Mouse (Mus musculus) Patski (cell line): ENCODE data around the gene Cryzl1. TPM values are rescaled to one million over a fixed set of nuclear protein-coding genes. Genes with fewer than 3 reads are reported as not detected.

Experiments
- ATAC-seq: fragments of 100-300 bp; one replicate; pipeline ENCODE4 v1.8.0; 2021
- CTCF ChIA-PET: fragments of 350-600 bp; sonication (Branson Sonifier 250); formaldehyde crosslinking; loops from one replicate; lab custom pipeline; 2022; ENCODE audit warnings: inconsistent platforms; lab: Charles Lee
- POLR2A ChIA-PET: fragments of 350-600 bp; sonication (Branson Sonifier 250); formaldehyde crosslinking; loops from one replicate; lab custom pipeline; 2022; ENCODE audit warnings: antibody characterized with exemption, inconsistent platforms; lab: Charles Lee
- DNase-seq: peaks from one replicate; pipeline ENCODE4 v3.0.0-alpha.2; 2011; ENCODE audit warnings: low read depth, low spot score
- H3K27me3 ChIP-seq: fragments of 371-371 bp; one replicate; pipeline ENCODE4 v1.5.1; 2021
- CTCF ChIP-seq: fragments of 100-300 bp; IDR thresholded peaks from one replicate; pipeline ENCODE4 v1.5.1; 2021
- in situ Hi-C: fragments of 300-500 bp; cut with MboI; formaldehyde crosslinking; loops from 3 replicates; pipeline ENCODE4 v1.11.1; 2018; ENCODE audit warnings: low pct_unique_long_range_greater_than_20kb, mixed read lengths
- polyA plus RNA-seq: library from polyadenylated mRNA; unstranded; gene quantifications from one replicate; pipeline ENCODE4 v1.2.3, GENCODE M21; 2021

The Cryzl1 gene
- polyA plus RNA-seq, 1 experiment from 2014 or later = 82.3 TPM

DNA sequence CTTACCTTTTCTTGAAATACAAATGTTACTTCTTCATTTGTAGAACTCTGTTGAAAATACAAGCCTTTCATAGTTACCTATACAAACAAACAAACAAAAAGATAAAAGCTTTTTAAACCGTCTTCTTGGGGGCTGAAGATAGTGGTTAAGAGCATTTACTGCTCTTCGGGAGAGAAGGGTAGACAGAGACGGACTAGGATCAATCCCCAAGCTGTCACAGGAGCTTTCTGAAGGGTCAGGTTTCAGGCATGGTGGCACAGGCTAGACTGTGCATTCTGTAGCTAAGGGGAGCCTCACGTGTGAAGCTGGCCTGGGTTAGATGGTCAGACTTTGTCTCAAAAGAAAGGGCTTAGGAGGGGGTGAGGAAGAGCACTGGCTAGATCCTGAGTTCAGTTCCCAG lies 11.4 kb downstream of the Cryzl1 start:
- H3K27me3 ChIP-seq = no peaks in the 10 kb centered on the region
- no peak for TF ChIP-seq CTCF
- ChIA-PET POLR2A (no interaction called here), CTCF (no interaction called here)
- in situ Hi-C loops = loop anchor here (10.0 kb wide), 1 partner anchor 577 kb away; the partner anchor contains the start of gene Kcne2
- ATAC-seq (no peak), DNase-seq (no peak)

DNA sequence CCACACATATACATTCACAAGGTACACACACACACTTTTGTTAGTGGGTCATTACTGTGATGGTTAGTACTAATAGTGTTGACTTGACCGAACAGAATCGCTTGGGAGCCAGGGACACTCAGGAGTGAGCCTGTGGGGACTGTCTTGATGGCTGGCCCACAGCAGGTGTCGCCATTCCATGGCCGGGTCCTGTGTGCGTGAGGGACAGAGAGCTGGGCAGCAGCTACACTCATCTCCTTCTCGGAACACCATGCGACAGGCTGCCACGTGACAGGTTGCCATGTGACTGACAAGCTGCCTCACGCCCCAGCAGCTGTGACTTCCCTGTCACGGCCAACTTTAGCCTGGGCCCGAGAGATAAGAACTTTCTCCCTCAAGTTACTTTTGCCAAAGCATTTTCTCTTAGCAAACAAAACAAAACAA lies 11.8 kb downstream of the Cryzl1 start:
- no peak for TF ChIP-seq CTCF
- ChIA-PET POLR2A (no interaction called here), CTCF (no interaction called here)
- DNase-seq (no peak), ATAC-seq (no peak)
- in situ Hi-C loops = loop anchor here (10.0 kb wide), 1 partner anchor 578 kb away; the partner anchor contains the start of gene Kcne2
- H3K27me3 ChIP-seq = no peaks in the 10 kb centered on the region

DNA sequence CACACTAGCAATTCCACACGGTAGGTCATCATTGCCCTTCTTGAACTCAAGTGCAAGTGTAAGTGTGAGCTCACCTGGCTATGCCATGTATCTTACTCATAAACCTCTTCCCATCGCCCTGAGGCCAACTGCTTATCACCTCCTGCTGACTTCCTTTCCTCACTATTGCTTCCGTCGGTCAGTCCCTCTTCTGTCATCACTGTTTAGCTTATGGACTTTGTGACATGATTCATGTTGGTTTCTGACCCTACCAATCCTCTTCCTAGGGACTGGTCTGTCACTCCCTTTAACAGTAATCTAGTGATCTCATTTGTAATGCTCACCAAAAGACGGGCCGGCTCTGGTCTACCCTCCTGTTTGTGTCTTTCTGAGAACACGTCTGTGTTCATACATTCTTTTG lies 18.5 kb downstream of the Cryzl1 start:
- TF ChIP-seq CTCF = no peak
- in situ Hi-C loops = loop anchor here (10.0 kb wide), 1 partner anchor 585 kb away; the partner anchor contains the start of gene Kcne2
- ChIA-PET POLR2A (no interaction called here), CTCF (interaction anchor here (0.8 kb wide), 1 partner anchor 208 kb away, joined by 4 read pairs; no protein-coding TSS in a partner anchor)
- no peak for DNase-seq
- ATAC-seq = no peak
- H3K27me3 ChIP-seq = no peaks in the 10 kb centered on the region

DNA sequence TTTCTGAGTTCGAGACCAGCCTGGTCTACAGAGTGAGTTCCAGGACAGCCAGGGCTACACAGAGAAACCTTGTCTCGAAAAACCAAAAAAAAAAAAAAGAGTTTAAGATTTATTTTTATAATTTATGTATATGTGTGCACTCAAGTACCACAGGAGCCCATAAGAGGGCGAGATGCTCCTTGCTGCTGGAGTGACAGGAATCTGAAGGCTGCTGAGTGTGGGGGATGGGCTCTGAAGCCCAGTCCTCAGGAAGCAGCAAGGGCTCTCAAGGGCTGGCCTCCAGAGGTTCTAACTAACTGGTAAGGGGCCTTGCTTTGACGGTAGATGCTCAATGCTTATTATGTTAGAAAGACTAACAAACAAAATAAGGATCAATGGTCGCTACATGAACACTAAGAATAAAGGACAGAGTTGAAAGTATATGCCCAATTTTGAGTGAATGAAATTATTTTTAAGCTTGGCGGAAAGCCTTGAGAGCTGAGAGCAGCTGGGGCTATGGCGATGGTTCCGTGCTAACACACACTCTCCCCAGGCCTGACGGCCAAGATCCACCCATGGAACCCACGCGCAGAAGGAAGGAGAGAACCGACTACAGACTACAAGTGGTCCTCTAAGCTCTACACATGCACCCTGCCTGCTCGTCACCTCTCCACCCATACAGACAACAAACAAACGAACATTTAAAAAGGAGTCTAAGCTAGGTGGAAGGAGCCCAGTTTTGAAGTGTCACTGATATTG lies 24.0 kb downstream of the Cryzl1 start:
- no peak for DNase-seq
- POLR2A ChIA-PET = no interaction called here
- no peaks in the 10 kb centered on the region for H3K27me3 ChIP-seq
- CTCF ChIA-PET = interaction anchor here (2.5 kb wide), 1 partner anchor 10 kb away, joined by 11 read pairs; no protein-coding TSS in a partner anchor
- no peak for ATAC-seq
- no peak for TF ChIP-seq CTCF
- in situ Hi-C loops = loop anchor here (5.0 kb wide), 1 partner anchor 218 kb away; no protein-coding TSS in a partner anchor

DNA sequence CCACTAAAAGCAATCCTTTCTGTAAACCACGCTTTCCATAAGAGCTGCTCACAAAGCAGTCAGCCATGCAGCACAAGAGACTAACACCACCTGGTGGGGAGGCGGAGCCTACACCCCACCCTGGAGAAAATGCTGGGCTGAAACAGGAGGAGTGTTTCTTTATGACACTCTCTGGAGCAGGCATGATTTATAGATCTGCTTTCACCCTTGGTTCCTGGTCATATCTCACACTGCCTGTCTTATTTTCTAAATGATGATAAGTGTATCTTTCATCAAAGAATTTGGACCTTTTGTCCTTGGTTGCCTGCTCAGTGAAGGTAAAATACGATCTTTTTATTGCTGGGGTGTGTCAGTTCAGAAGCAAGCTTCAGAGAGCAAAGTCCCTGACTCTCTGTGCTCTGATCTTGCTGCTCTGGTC lies 26.0 kb downstream of the Cryzl1 start:
- POLR2A ChIA-PET = no interaction called here
- in situ Hi-C loops = loop anchor here (5.0 kb wide), 1 partner anchor 220 kb away; no protein-coding TSS in a partner anchor
- no peak for TF ChIP-seq CTCF
- CTCF ChIA-PET = no interaction called here
- H3K27me3 ChIP-seq = no peaks in the 10 kb centered on the region
- DNase-seq (no peak), ATAC-seq (no peak)

DNA sequence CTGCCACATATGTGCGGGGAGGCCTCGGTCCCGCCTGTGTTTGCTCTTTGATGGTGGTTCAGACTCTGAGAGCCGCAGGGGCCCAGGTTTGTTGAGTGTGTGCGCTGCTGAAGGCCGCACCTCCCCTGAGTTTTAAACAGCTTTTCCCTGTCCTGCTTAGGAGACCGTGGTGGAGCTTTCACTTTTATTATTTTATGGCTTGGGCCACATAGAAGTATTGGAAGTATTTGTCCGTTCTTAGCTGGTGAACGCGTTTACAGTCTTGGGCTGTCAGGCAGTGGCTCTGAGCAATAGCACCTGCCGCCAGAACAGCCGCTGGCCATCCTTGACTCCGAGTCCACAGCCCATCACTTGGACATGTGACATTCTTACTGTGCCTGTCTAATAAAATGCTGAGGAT lies 26.9 kb downstream of the Cryzl1 start:
- no peak for TF ChIP-seq CTCF
- ChIA-PET CTCF (no interaction called here), POLR2A (no interaction called here)
- ATAC-seq = no peak
- in situ Hi-C loops = loop anchor here (5.0 kb wide), 1 partner anchor 220 kb away; no protein-coding TSS in a partner anchor
- DNase-seq = no peak
- H3K27me3 ChIP-seq = no peaks in the 10 kb centered on the region

DNA sequence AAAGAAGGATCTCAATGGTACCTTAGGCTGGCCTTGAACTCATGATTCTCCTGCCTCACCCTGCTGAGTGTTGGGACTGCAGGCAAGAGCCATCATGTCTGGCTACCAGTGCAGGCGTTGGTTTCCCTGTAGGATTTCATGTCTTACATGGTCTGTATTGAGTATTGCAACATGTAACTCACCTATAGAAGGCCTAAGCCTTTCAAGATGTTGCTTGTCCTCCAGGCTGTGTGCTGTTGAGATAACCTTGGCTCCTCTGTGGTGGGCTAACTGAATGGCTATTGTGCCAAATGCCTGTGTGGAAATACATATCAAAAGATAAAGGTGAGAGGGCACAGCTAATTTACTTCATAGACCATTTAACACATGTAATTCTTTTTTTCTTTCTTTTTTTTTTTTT lies 29.8 kb downstream of the Cryzl1 start:
- no peak for TF ChIP-seq CTCF
- H3K27me3 ChIP-seq = no peaks in the 10 kb centered on the region
- ATAC-seq (no peak), DNase-seq (no peak)
- in situ Hi-C loops = no loop called here
- POLR2A ChIA-PET = no interaction called here
- CTCF ChIA-PET = interaction anchor here (1.2 to 1.3 kb wide), 2 partner anchors 13 to 149 kb away, joined by 3 read pairs; no protein-coding TSS in a partner anchor

DNA sequence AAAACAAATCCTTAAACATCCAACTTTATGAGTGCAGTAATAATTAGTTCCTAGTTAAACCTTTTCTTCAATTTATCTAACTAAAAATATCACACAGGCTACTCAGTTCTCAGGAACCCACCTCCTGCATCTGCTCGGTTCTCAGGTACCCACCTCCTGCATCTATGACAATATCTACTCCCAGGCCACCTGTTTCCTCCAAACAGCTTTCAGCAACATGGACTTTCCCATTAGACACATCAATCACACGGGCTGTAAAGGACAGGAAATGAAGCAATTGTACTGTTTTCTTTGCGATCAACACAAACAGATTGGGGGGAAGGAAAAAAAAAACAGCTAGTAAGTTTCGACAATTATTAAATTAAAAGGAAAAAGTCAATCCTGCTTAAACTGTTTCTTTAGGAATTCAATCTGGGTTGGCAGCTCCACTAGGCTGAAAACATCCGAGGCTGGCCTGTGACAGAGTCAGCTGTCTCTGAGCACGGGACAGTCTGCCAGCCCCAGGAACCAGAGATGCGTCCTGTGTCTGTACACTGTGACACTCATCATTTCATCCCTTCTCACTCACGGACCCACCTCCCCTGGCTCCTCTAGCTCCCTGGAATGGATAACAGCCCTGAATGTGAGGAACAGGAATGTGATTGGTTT lies 33.5 kb downstream of the Cryzl1 start:
- no peak for DNase-seq
- POLR2A ChIA-PET = interaction anchor here (0.6 kb wide), 1 partner anchor 224 kb away, joined by 3 read pairs; no protein-coding TSS in a partner anchor
- no peak for ATAC-seq
- in situ Hi-C loops = no loop called here
- CTCF ChIA-PET = interaction anchor here (1.5 to 2.6 kb wide), 5 partner anchors 11 to 192 kb away, joined by 4 to 11 read pairs (median 8); no protein-coding TSS in a partner anchor
- H3K27me3 ChIP-seq = no peaks in the 10 kb centered on the region
- no peak for TF ChIP-seq CTCF

DNA sequence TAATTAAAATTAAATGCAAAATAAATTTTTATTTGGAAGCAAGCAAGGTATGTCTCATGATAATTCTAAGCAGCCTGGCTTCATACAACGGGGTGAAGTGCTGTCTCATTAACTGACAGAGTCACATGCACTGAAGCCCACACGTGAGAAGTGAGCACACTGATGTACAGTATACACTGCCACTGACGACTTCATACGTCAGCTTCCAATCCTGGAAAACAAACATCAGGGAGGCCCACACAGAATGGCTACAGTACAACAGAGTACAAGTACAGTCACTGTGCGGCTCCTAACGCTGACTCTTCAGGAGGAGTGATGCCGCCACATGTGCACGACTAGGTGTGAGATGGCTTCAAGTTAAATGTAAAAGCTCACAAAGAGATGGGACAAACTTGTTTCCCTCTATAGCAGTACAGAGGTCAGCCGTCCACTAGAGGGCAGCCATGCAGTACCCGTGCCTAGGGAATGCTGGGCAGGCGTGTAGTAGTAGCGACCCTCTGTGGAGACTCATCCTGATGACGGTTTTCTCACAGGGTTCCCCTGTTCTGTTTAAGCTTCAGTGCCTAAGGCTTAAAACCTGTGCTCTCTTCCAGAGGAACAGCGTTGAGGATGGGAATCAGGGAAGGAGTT lies 34.2 kb downstream of the Cryzl1 start:
- no peaks in the 10 kb centered on the region for H3K27me3 ChIP-seq
- peak; percentile 84 for TF ChIP-seq CTCF
- ChIA-PET POLR2A (interaction anchor here (0.6 kb wide), 1 partner anchor 224 kb away, joined by 3 read pairs; no protein-coding TSS in a partner anchor), CTCF (interaction anchor here (0.8 to 2.6 kb wide), 6 partner anchors 10 to 223 kb away, joined by 3 to 11 read pairs (median 6); no protein-coding TSS in a partner anchor)
- in situ Hi-C loops = no loop called here
- ATAC-seq (peak; percentile 62), DNase-seq (peak; percentile 50)

DNA sequence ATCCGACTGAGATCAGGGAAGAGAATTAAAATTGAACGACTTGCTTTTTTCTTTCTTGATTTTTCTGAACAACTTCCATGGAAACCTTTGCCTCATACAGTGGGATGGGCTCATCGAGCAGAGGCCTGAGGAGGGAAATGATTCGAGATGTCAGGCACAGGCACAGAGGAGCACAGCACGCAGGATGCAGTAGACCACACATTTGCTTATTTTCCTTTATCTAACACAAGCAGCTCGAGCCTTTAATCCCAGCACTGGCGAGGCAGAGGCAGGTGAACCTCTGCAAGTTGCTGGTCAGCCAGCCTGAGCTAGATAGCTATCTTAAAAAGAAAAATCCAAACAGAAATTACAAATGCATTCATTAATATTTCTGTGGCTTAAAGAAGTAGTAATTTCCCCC lies 39.0 kb downstream of the Cryzl1 start:
- H3K27me3 ChIP-seq = no peaks in the 10 kb centered on the region
- in situ Hi-C loops = no loop called here
- CTCF ChIA-PET = no interaction called here
- DNase-seq (no peak), ATAC-seq (no peak)
- POLR2A ChIA-PET = no interaction called here
- TF ChIP-seq CTCF = no peak
